Mouse (Mus musculus) midbrain, postnatal 0 days (tissue): Measurements from ENCODE around the gene Srms. TPM values are rescaled to one million over a fixed set of nuclear protein-coding genes. Genes with fewer than 3 reads are reported as not detected.

Experiments
- ATAC-seq: fragments of 200-750 bp; cut with Nextera tagmentation; 2 replicates; pipeline ENCODE4 v1.8.0; 2017; ENCODE audit warnings: moderate number of reproducible peaks, mild to moderate bottlenecking, moderate TSS enrichment, moderate library complexity; ENCODE audit not compliant: low FRiP score
- DNase-seq: peaks from one replicate; pipeline ENCODE4 v3.0.0-alpha.2; 2015; ENCODE audit warnings: low spot score
- H3K27ac ChIP-seq: fragments of 300-500 bp; sonication (generic); 2 replicates; pipeline ENCODE4 v1.5.1; 2014; ENCODE audit warnings: low read depth, mild to moderate bottlenecking, low read length, mixed read lengths
- H3K27me3 ChIP-seq: fragments of 300-500 bp; sonication (generic); 2 replicates; pipeline ENCODE4 v1.6.1; 2014; ENCODE audit warnings: low read length, control low read depth, mixed read lengths; ENCODE audit not compliant: insufficient read depth
- H3K36me3 ChIP-seq: fragments of 300-500 bp; sonication (generic); 2 replicates; pipeline ENCODE4 v1.6.1; 2014; ENCODE audit warnings: low read length, control low read depth, mixed read lengths; ENCODE audit not compliant: insufficient read depth
- H3K4me1 ChIP-seq: fragments of 300-500 bp; sonication (generic); 2 replicates; pipeline ENCODE4 v1.6.1; 2014; ENCODE audit warnings: mild to moderate bottlenecking, control low read depth, antibody characterized with exemption, low read length, mixed read lengths; ENCODE audit not compliant: insufficient read depth
- H3K4me2 ChIP-seq: fragments of 300-500 bp; sonication (generic); 2 replicates; pipeline ENCODE4 v1.6.1; 2014; ENCODE audit warnings: low read depth, mild to moderate bottlenecking, low read length, mixed read lengths; ENCODE audit not compliant: poor library complexity, severe bottlenecking
- H3K4me3 ChIP-seq: fragments of 300-500 bp; sonication (generic); 2 replicates; pipeline ENCODE4 v1.5.1; 2014; ENCODE audit warnings: low read depth, mild to moderate bottlenecking, low read length, moderate library complexity
- H3K9ac ChIP-seq: fragments of 300-500 bp; sonication (generic); replicated peaks from 2 replicates; pipeline ENCODE4 v1.6.1; 2014; ENCODE audit warnings: mild to moderate bottlenecking, low read length, moderate library complexity, mixed read lengths; ENCODE audit not compliant: poor library complexity, severe bottlenecking
- H3K9me3 ChIP-seq: fragments of 300-500 bp; sonication (generic); 2 replicates; pipeline ENCODE4 v1.6.1; 2016; ENCODE audit warnings: low read length, control low read depth
- CTCF ChIP-seq: IDR thresholded peaks from 2 replicates; pipeline ENCODE4 v1.5.1; 2016; ENCODE audit warnings: antibody characterized with exemption, mild to moderate bottlenecking
- WGBS: fragments of 180-500 bp; shearing (Covaris S2); extraction: QIAGEN DNeasy Blood & Tissue Kit; methylation state at CpG from one replicate; pipeline ENCODE4 v1.1.7; 2014; 5-methylcytosine and 5-hydroxymethylcytosine counted together
- polyA plus RNA-seq: library from polyadenylated mRNA; unstranded; fragments of >200 nt; fragmentation: Nextera tagmentation; extraction: Ambion mirVana; gene quantifications from 2 replicates; pipeline ENCODE4 v1.2.1, GENCODE M21; 2015
- total RNA-seq: library from RNA; depleted of rRNA; stranded (reverse); fragments of >200 nt; gene quantifications from 2 replicates; pipeline ENCODE4 v1.2.3, GENCODE M21; 2014

The Srms gene
- total and polyA plus RNA-seq, 2 experiments from 2014 or later: 0.10 to 0.11 TPM

DNA sequence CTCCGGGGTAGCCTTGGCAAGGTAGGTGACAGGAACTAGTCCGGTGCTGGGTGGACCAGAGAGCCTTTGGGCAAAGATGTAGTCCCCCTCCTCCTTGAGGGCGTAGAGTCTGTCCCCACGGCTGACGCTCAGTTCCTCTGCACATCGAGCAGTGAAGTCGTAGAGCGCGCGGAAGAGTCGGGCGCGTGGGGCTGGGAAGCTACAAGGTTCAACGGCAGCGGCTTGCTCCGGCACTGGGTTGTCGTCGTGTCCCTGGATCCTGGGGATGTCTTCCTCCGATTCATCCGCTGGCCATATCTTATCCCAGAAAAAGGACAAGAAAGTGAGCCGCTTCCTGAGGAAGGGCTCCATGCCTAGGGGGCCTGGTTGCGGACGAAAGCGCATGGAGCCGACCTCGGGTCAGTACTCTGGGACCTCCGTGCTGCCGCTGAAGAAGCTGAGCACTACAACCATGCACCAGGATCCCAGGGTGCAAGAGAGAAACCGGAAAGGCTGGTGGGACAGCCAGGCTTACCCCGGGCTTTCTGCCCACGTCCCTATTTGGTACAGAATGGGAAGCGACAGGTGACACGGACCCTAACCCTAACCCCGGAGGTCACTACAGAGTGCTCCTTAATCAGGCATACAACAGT lies 480 bp downstream of the Srms start:
- Histone ChIP-seq H3K9ac (0 out of 2 replicates have a peak overlapping the region, but pooled peaks have one; percentile 4), H3K27me3 (peaks cover 26% of the 10 kb centered on the region), H3K36me3 (no peaks in the 10 kb centered on the region), H3K9me3 (no peaks in the 10 kb centered on the region), H3K27ac (no peak overlapping the region), H3K4me3 (peak overlapping the region; percentile 27), H3K4me1 (no peaks in the 10 kb centered on the region), H3K4me2 (peak overlapping the region; percentile 49)
- DNase-seq (no peak), ATAC-seq (no peak)
- no peak for TF ChIP-seq CTCF
- 2% methylated on average over 34 of the region's 34 CpGs for WGBS

GRCm38 (mm10) chr2:181206118-181206517 lies 6.9 kb downstream of the Srms start:
- no peak for DNase-seq
- Histone ChIP-seq H3K4me3 (no peak overlapping the region), H3K9me3 (no peaks in the 10 kb centered on the region), H3K4me2 (no peak overlapping the region), H3K4me1 (no peaks in the 10 kb centered on the region), H3K27me3 (no peaks in the 10 kb centered on the region), H3K9ac (no peak overlapping the region), H3K27ac (no peak overlapping the region), H3K36me3 (no peaks in the 10 kb centered on the region)
- ATAC-seq: no peak
- 82% methylated on average over 9 of the region's 9 CpGs for WGBS
- TF ChIP-seq CTCF: no peak

DNA sequence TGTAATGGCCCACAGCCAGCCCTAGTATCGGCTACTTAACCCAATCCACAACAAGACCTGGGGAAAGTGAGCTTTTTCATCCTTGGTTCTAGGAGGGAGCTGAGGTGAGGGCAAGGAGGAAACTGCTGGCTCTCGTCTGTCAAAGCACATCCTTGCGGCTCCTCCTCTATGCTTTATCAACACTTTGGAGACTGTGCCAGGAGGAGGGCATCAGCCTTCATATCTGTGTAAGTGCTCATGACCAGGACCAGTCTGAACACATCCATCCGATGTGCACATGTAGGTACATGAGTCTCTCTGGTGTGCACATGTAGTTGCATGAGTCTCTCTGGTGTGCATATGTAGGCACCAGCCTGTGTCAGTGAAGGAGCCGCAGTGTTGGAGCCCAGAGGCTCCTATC lies 7.3 kb downstream of the Srms start:
- no peaks in the 10 kb centered on the region for H3K27me3 ChIP-seq
- H3K36me3 ChIP-seq: no peaks in the 10 kb centered on the region
- 90% methylated on average over 5 of the region's 5 CpGs for WGBS
- DNase-seq (no peak), ATAC-seq (no peak)
- no peak overlapping the region for H3K27ac ChIP-seq
- no peaks in the 10 kb centered on the region for H3K9me3 ChIP-seq
- no peak overlapping the region for H3K4me3 ChIP-seq
- no peak overlapping the region for H3K4me2 ChIP-seq
- TF ChIP-seq CTCF: no peak
- H3K9ac ChIP-seq: no peak overlapping the region
- no peaks in the 10 kb centered on the region for H3K4me1 ChIP-seq

- H3K27ac ChIP-seq: no peak overlapping the region
- no peak overlapping the region for H3K9ac ChIP-seq
- no peaks in the 10 kb centered on the region for H3K27me3 ChIP-seq
- ATAC-seq (no peak), DNase-seq (no peak)
- no peak overlapping the region for H3K4me2 ChIP-seq
- 87% methylated on average over 6 of the region's 6 CpGs for WGBS
- no peaks in the 10 kb centered on the region for H3K4me1 ChIP-seq
- H3K36me3 ChIP-seq: no peaks in the 10 kb centered on the region
- H3K4me3 ChIP-seq: no peak overlapping the region
- TF ChIP-seq CTCF: no peak
- no peaks in the 10 kb centered on the region for H3K9me3 ChIP-seq
These were observed 10.1 kb downstream of the Srms start for GRCm38 (mm10) chr2:181202886-181203285.

DNA sequence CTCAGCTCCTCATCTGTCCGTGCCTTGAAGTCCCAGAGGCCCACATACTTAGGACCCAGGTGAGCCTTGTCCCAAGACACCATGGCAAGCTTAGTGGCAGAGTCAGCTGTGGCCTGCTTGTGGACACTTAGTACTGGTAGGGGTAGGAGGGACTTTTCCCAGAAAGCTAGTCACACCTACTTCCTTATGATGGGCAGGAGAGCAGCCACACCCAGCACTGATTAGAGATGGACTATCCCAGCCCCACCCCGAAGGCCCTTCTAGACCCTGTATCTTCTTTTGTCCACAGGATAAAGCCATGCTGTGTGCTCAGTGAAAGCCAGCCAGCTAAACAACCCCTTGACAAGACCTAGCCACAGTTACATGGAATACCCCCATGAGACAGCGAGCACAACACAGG lies 10.6 kb downstream of the Srms start, which contains the start of gene Ptk6:
Gene Ptk6 (minus strand): TSS at position 368 of the 400 bp plus-strand sequence.
- WGBS: 90% methylated on average over 3 of the region's 3 CpGs
- no peak for ATAC-seq
- H3K27ac ChIP-seq: no peak within 1 kb of the TSS
- TF ChIP-seq CTCF: no peak
- no peaks in the 10 kb centered on the region for H3K27me3 ChIP-seq
- no peaks in the 10 kb centered on the region for H3K4me1 ChIP-seq
- H3K9ac ChIP-seq: no peak within 1 kb of the TSS
- H3K9me3 ChIP-seq: no peaks in the 10 kb centered on the region
- no peaks in the 10 kb centered on the region for H3K36me3 ChIP-seq
- no peak for DNase-seq
- H3K4me3 ChIP-seq: no peak within 1 kb of the TSS
- no peak within 1 kb of the TSS for H3K4me2 ChIP-seq

DNA sequence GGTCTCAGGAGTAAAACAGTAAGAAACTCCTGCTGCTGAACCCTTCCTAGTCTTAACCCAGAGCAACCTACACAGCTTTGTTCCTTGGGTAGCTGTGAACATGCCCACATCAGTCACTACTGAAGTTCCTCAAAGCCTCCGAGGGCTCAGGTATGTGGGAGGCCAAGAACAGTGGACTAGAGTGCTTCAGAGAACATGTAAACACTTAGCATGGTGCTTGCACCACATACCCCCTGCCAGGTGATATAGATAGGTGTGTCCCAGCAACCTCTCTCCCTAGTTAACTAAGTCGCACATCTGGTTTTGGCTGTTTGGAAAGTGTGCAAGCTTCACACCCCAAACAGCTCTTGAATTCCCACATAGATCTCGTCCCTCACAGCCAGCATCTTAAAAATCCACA lies 11.4 kb downstream of the Srms start:
- Histone ChIP-seq H3K4me3 (no peak overlapping the region), H3K4me1 (no peaks in the 10 kb centered on the region), H3K9ac (no peak overlapping the region), H3K9me3 (no peaks in the 10 kb centered on the region), H3K27me3 (no peaks in the 10 kb centered on the region), H3K36me3 (no peaks in the 10 kb centered on the region), H3K27ac (no peak overlapping the region), H3K4me2 (no peak overlapping the region)
- DNase-seq (no peak), ATAC-seq (no peak)
- 78% methylated on average over 3 of the region's 3 CpGs for WGBS
- no peak for TF ChIP-seq CTCF
